Mouse (Mus musculus): ENCODE data around the gene Dhx16. TPM values are rescaled to one million over a fixed set of nuclear protein-coding genes. Genes with fewer than 3 reads are reported as not detected.

The Dhx16 gene
- polyA plus RNA-seq, 1 experiment from 2014 or later: 43.3 TPM

DNA sequence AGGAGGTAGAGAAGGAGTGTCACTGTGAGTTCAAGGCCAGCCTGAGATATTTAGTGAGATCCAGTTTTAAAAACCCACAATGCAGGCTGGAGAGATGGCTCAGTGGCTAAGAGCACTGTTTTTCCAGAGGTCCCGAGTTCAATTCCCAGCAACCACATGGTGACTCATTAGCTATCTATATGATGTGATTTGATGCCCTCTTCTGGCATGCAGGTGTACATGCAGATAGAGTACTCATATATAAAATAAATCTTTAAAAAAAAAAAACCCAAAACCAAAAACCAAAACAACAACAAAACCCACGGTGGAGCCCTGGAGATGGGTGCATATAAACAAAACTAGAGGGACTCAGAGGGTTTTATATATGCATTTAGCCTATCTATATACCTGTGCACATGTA, 28.0 kb downstream of the Dhx16 start:
- Histone ChIP-seq H3K36me3 (peaks cover 55% of the 10 kb centered on the region), H3K9ac (no peak overlapping the region)
- WGBS: 79% methylated on average over 2 of the region's 2 CpGs

DNA sequence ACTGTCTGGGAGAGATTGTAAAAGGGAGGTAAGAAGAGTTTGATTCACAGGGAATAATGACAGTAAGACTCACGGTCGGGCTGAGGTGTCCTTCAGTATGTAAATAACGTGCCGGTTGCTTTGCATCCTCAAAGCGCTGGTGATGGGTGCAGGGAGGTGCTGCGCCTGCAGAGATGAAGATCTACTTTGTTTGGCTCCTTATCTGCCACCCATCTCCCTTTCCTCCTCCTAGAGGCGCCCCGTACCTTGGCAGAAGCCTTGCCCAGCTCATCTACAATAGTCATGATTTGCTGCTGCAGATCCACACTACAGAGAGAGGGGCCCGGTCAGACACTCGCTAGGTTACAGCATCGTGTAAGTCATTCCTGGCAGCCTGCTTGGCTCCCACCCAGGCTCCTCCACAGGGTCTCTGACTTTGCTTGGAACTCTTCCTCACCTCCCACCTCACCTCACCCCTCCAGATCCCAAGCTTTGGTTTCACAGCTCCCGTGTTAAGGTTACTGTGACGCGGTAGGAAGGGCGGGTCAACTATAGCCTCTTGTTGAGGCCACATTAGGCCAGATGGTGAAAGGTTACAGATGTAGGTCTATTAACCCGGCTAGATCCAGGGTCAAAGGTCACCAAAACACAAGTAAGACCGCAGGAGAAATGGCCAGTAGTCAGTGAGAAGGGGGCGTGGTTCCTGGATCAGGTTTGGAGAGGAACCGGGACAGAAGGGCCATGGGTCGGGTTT, 29.7 kb downstream of the Dhx16 start:
- H3K36me3 ChIP-seq: peaks cover 45% of the 10 kb centered on the region
- peak overlapping the region; percentile 70 for H3K4me3 ChIP-seq
- H3K4me1 ChIP-seq: peaks cover 17% of the 10 kb centered on the region
- H3K27me3 ChIP-seq (replicated peaks): no peaks in the 10 kb centered on the region
- peak; percentile 63 for ATAC-seq (ENCODE audit: low FRiP score, low read depth)
- WGBS: 23% methylated on average over 20 of the region's 20 CpGs
- H3K9me3 ChIP-seq: no peaks in the 10 kb centered on the region
- H3K4me2 ChIP-seq (replicated peaks): peak overlapping the region; percentile 92
- peak overlapping the region; percentile 46 for H3K27ac ChIP-seq
- H3K9ac ChIP-seq: peak overlapping the region; percentile 83

More for the DNA sequence above, 28.0 kb downstream of the Dhx16 start:
- Histone ChIP-seq H3K27me3 (replicated peaks) (no peaks in the 10 kb centered on the region), H3K4me3 (no peak overlapping the region), H3K4me2 (replicated peaks) (peak overlapping the region; percentile 92), H3K9me3 (no peaks in the 10 kb centered on the region), H3K4me1 (peaks cover 17% of the 10 kb centered on the region), H3K27ac (no peak overlapping the region)
- no peak for ATAC-seq (ENCODE audit: low FRiP score, low read depth)

DNA sequence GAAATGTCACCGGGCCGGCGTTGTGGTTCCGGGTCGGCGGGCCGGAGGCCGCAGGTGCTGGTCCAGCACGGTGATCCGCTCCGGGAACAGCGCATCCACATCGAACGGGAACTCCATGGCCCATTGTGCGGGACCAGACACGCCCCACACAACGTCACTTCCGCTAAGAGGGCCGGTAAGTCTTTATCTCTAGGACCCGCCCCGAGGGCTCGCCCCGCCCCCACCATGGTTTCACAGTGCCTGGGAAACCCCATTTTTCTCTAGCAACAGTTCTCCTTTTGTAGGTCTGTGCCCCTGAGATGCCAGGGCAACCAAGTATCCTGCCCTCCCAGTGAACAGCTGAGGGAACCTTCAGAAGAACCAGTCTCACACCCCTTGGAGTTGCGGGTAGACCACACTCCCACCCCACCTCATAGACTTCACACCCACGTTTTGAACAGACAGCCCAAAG, 30.3 kb downstream of the Dhx16 start, which contains the start of gene Atat1:
Gene Atat1 (minus strand): TSS at position 157 of the 451 bp plus-strand sequence.
- 4% methylated on average over 25 of the region's 25 CpGs for WGBS
- peak within 1 kb of the TSS; percentile 83 for H3K9ac ChIP-seq
- peak; percentile 96 for ATAC-seq (ENCODE audit: low FRiP score, low read depth)
- peak within 1 kb of the TSS; percentile 92 for H3K4me2 ChIP-seq (replicated peaks)
- H3K4me1 ChIP-seq: peaks cover 17% of the 10 kb centered on the region
- H3K27me3 ChIP-seq (replicated peaks): no peaks in the 10 kb centered on the region
- no peaks in the 10 kb centered on the region for H3K9me3 ChIP-seq
- H3K4me3 ChIP-seq: peak within 1 kb of the TSS; percentile 70
- peaks cover 39% of the 10 kb centered on the region for H3K36me3 ChIP-seq
- H3K27ac ChIP-seq: peak within 1 kb of the TSS; percentile 46

DNA sequence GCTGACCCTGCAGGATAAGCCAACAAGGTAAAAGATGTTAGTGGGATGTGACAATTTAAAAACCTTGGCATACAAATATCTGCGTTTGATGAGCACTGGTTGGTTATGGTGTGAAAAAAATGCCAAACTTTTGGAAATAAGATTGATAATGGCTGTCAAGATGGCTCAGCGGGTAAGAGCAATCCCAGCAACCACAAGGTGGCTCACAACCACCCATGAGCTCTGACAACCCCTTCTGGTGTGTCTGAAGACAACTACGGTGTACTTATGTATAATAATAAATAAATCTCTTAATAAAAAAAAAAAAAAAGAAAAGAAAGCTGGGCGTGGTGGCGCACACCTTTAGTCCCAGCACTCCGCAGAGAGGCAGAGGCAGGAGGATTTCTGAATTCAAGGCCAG, 35.4 kb downstream of the Dhx16 start:
- WGBS: 81% methylated on average over 6 of the region's 6 CpGs
- peaks cover 8% of the 10 kb centered on the region; the same call in 1 of the 2 replicates for H3K36me3 ChIP-seq
- H3K4me3 ChIP-seq: no peak overlapping the region
- peaks cover 12% of the 10 kb centered on the region for H3K4me1 ChIP-seq
- H3K4me2 ChIP-seq (replicated peaks): peak overlapping the region; percentile 74
- H3K9me3 ChIP-seq: no peaks in the 10 kb centered on the region
- ATAC-seq (ENCODE audit: low FRiP score, low read depth): no peak
- no peaks in the 10 kb centered on the region for H3K27me3 ChIP-seq (replicated peaks)
- no peak overlapping the region for H3K9ac ChIP-seq
- no peak overlapping the region for H3K27ac ChIP-seq

- Histone ChIP-seq H3K4me1 (peaks cover 19% of the 10 kb centered on the region), H3K27me3 (replicated peaks) (no peaks in the 10 kb centered on the region), H3K9ac (peak overlapping the region; percentile 98), H3K36me3 (peaks cover 8% of the 10 kb centered on the region; the same call in 1 of the 2 replicates), H3K27ac (peak overlapping the region; percentile 51; the same call in 1 of the 2 replicates), H3K9me3 (no peaks in the 10 kb centered on the region), H3K4me3 (peak overlapping the region; percentile 71), H3K4me2 (replicated peaks) (peak overlapping the region; percentile 74)
- ATAC-seq (ENCODE audit: low FRiP score, low read depth): no peak; the same call in 1 of the 2 replicates
- 4% methylated on average over 28 of the region's 28 CpGs for WGBS
Measured at GRCm38 (mm10) chr17:35915538-35916296, 36.1 kb downstream of the Dhx16 start.

- H3K9ac ChIP-seq: peak within 1 kb of the TSS; percentile 98
- H3K27me3 ChIP-seq (replicated peaks): no peaks in the 10 kb centered on the region
- under 1% methylated on average over 83 of the region's 83 CpGs for whole genome bisulfite sequencing
- H3K4me2 ChIP-seq (replicated peaks): peak within 1 kb of the TSS; percentile 74
- peak; percentile 93 for ATAC-seq (ENCODE audit: low FRiP score, low read depth)
- H3K27ac ChIP-seq: peak within 1 kb of the TSS; percentile 96
- H3K36me3 ChIP-seq: peaks cover 8% of the 10 kb centered on the region; the same call in 1 of the 2 replicates
- peaks cover 25% of the 10 kb centered on the region for H3K4me1 ChIP-seq
- H3K4me3 ChIP-seq: peak within 1 kb of the TSS; percentile 71
- H3K9me3 ChIP-seq: no peaks in the 10 kb centered on the region
Measured at GRCm38 (mm10) chr17:35916297-35917142, 36.9 kb downstream of the Dhx16 start, which contains the start of the genes Mrps18b and Ppp1r10. Gene Mrps18b (minus strand): TSS chr17:35916389. Gene Ppp1r10 (plus strand): TSS chr17:35916434.

GRCm38 (mm10) chr17:35917143-35917462, 37.5 kb downstream of the Dhx16 start:
- peaks cover 29% of the 10 kb centered on the region for H3K4me1 ChIP-seq
- H3K27ac ChIP-seq: peak overlapping the region; percentile 96
- H3K27me3 ChIP-seq (replicated peaks): no peaks in the 10 kb centered on the region
- 0% methylated on average over 8 of the region's 8 CpGs for WGBS
- H3K4me2 ChIP-seq (replicated peaks): peak overlapping the region; percentile 74
- H3K9me3 ChIP-seq: no peaks in the 10 kb centered on the region
- peak overlapping the region; percentile 71 for H3K4me3 ChIP-seq
- peaks cover 8% of the 10 kb centered on the region; the same call in 1 of the 2 replicates for H3K36me3 ChIP-seq
- H3K9ac ChIP-seq: peak overlapping the region; percentile 98
- ATAC-seq (ENCODE audit: low FRiP score, low read depth): no peak

DNA sequence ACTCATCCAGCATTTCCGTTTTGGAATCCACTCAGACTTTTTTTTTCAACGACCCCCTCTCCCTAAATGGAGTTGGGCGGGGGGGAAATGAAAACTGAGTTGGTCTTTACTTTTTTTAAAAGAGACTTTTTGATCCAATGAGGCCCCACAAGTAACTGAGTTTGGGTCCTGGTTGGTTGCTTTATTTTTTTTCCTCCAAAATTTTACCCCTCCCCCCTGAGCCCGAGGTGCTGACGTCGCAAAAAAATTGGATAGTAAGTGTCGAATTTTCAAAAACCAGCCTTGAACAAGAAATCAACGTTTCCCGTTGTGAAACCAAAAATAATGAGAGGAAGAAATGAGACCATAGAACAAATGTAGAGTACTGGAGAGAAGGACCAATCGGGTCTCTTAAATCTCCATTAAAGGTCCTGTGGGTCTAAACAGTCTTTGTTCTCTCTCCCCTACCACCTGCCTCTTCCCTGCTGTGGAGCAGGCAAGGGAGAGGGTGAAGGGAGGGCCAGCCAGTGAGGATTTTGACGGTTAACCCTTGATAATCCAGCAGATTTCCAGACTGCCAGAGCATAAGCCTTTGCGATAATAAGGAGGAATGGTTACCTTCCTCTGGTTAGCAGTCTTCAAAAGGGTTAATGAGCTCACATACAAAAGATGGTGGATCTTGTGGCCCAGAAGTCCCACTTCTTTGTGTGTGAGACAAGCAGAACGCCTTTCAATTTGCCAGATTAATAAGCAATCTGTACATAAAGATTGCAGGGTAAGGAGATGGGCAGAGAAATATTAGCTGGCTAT, 38.0 kb downstream of the Dhx16 start:
- Histone ChIP-seq H3K9ac (peak overlapping the region; percentile 98), H3K36me3 (peaks cover 4% of the 10 kb centered on the region; the same call in 1 of the 2 replicates), H3K4me3 (peak overlapping the region; percentile 71), H3K4me2 (replicated peaks) (peak overlapping the region; percentile 74), H3K9me3 (no peaks in the 10 kb centered on the region), H3K27ac (peak overlapping the region; percentile 96), H3K27me3 (replicated peaks) (no peaks in the 10 kb centered on the region), H3K4me1 (peaks cover 34% of the 10 kb centered on the region)
- under 1% methylated on average over 13 of the region's 13 CpGs for WGBS
- peak; percentile 26; the same call in 1 of the 2 replicates for ATAC-seq (ENCODE audit: low FRiP score, low read depth)

GRCm38 (mm10) chr17:35918276-35919059, 38.8 kb downstream of the Dhx16 start:
- Histone ChIP-seq H3K4me1 (peaks cover 34% of the 10 kb centered on the region), H3K9me3 (no peaks in the 10 kb centered on the region), H3K36me3 (peaks cover 11% of the 10 kb centered on the region), H3K9ac (peak overlapping the region; percentile 98), H3K27ac (peak overlapping the region; percentile 96), H3K4me3 (peak overlapping the region; percentile 71), H3K27me3 (replicated peaks) (no peaks in the 10 kb centered on the region), H3K4me2 (replicated peaks) (peak overlapping the region; percentile 74)
- under 1% methylated on average over 11 of the region's 11 CpGs for WGBS
- ATAC-seq (ENCODE audit: low FRiP score, low read depth): no peak

- H3K27me3 ChIP-seq (replicated peaks): no peaks in the 10 kb centered on the region
- H3K9me3 ChIP-seq: no peaks in the 10 kb centered on the region
- H3K9ac ChIP-seq: peak overlapping the region; percentile 98
- peaks cover 34% of the 10 kb centered on the region for H3K4me1 ChIP-seq
- H3K4me3 ChIP-seq: peak overlapping the region; percentile 71
- peaks cover 16% of the 10 kb centered on the region for H3K36me3 ChIP-seq
- 11% methylated on average over 7 of the region's 7 CpGs for WGBS
- H3K4me2 ChIP-seq (replicated peaks): peak overlapping the region; percentile 74
- peak; percentile 31 for ATAC-seq (ENCODE audit: low FRiP score, low read depth)
- H3K27ac ChIP-seq: peak overlapping the region; percentile 96
Measured at GRCm38 (mm10) chr17:35919060-35919715, 39.6 kb downstream of the Dhx16 start.
